Mouse (Mus musculus) neural tube, embryonic 14.5 days (tissue): ENCODE data around the gene Uvrag. TPM values are rescaled to one million over a fixed set of nuclear protein-coding genes. Genes with fewer than 3 reads are reported as not detected.

Experiments
- ATAC-seq: fragments of 200-750 bp; cut with Nextera tagmentation; 2 replicates; pipeline ENCODE4 v1.8.0; 2017; ENCODE audit warnings: low read depth, mild to moderate bottlenecking, moderate TSS enrichment, moderate library complexity
- H3K27ac ChIP-seq: fragments of 300-500 bp; sonication (generic); 2 replicates; pipeline ENCODE4 v1.5.1; 2014; ENCODE audit warnings: low read depth, mild to moderate bottlenecking, control low read depth, low read length, moderate library complexity, mixed read lengths
- H3K27me3 ChIP-seq: fragments of 300-500 bp; sonication (generic); 2 replicates; pipeline ENCODE4 v1.6.1; 2014; ENCODE audit warnings: low read length; ENCODE audit not compliant: control insufficient read depth, insufficient read depth
- H3K36me3 ChIP-seq: fragments of 300-500 bp; sonication (generic); 2 replicates; pipeline ENCODE4 v1.6.1; 2014; ENCODE audit warnings: low read length, mixed read lengths; ENCODE audit not compliant: control insufficient read depth, insufficient read depth
- H3K4me1 ChIP-seq: fragments of 300-500 bp; sonication (generic); 2 replicates; pipeline ENCODE4 v1.6.1; 2014; ENCODE audit warnings: low read length; ENCODE audit not compliant: control insufficient read depth, insufficient read depth
- H3K4me2 ChIP-seq: fragments of 300-500 bp; sonication (generic); 2 replicates; pipeline ENCODE4 v1.6.1; 2014; ENCODE audit warnings: mild to moderate bottlenecking, low read depth, low read length, control low read depth
- H3K4me3 ChIP-seq: fragments of 300-500 bp; sonication (generic); 2 replicates; pipeline ENCODE4 v1.5.1; 2014; ENCODE audit warnings: low read depth, low read length, control low read depth, mixed read lengths
- H3K9ac ChIP-seq: fragments of 300-500 bp; sonication (generic); replicated peaks from 2 replicates; pipeline ENCODE4 v1.6.1; 2014; ENCODE audit warnings: low read depth, mild to moderate bottlenecking, control low read depth, low read length, mixed read lengths
- H3K9me3 ChIP-seq: fragments of 300-500 bp; sonication (generic); 2 replicates; pipeline ENCODE4 v1.6.1; 2016; ENCODE audit warnings: low read length; ENCODE audit not compliant: control insufficient read depth
- WGBS: fragments of 180-500 bp; shearing (Covaris S2); extraction: QIAGEN DNeasy Blood & Tissue Kit; methylation state at CpG from one replicate; pipeline ENCODE4 v1.1.7; 2014; 5-methylcytosine and 5-hydroxymethylcytosine counted together
- polyA plus RNA-seq: library from polyadenylated mRNA; unstranded; fragments of >200 nt; fragmentation: Nextera tagmentation; extraction: Ambion mirVana; gene quantifications from 2 replicates; pipeline ENCODE4 v1.2.1, GENCODE M21; 2014

The Uvrag gene
- polyA plus RNA-seq, 1 experiment from 2014 or later, result 23.8 TPM

- peaks cover 4% of the 10 kb centered on the region for H3K27me3 ChIP-seq
- ATAC-seq, result no peak
- no peaks in the 10 kb centered on the region for H3K36me3 ChIP-seq
- no peak overlapping the region for H3K27ac ChIP-seq
- 0 out of 2 replicates have a peak, but pooled peaks cover 3% of the 10 kb centered on the region for H3K4me1 ChIP-seq
- H3K9me3 ChIP-seq, result no peaks in the 10 kb centered on the region
- no peak overlapping the region for H3K9ac ChIP-seq
- H3K4me2 ChIP-seq, result no peak overlapping the region
- no peak overlapping the region for H3K4me3 ChIP-seq
- WGBS, result 93% methylated on average over 1 of the region's 1 CpGs
These were observed 39.2 kb upstream of the Uvrag start for GRCm38 (mm10) chr7:99180162-99180561.

DNA sequence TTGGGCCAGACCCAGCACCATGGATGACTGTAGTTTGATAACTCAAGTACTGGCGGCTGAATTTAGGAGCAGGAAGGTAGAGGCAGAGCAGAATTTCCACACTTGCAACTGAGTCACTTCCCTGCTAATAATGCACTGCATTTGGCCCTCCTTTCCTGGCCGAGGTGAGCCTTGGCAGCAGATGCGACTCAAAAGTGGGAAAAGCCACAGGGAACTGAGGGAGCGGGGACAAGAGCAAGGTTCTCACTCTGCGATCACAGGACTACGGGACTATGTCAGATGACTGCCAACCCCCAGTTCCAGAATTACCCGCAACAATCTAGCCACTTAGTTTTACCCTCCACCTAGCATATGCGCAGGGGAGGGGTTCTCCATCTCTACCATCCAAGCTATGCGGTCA is 38.3 kb upstream of the Uvrag start:
- Histone ChIP-seq H3K27me3 (peaks cover 4% of the 10 kb centered on the region), H3K36me3 (no peaks in the 10 kb centered on the region), H3K4me3 (no peak overlapping the region), H3K4me1 (0 out of 2 replicates have a peak, but pooled peaks cover 3% of the 10 kb centered on the region), H3K4me2 (no peak overlapping the region), H3K27ac (no peak overlapping the region), H3K9me3 (no peaks in the 10 kb centered on the region), H3K9ac (no peak overlapping the region)
- no peak for ATAC-seq
- WGBS, result 92% methylated on average over 9 of the region's 9 CpGs

- no peaks in the 10 kb centered on the region for H3K9me3 ChIP-seq
- no peak overlapping the region for H3K4me3 ChIP-seq
- no peak overlapping the region for H3K27ac ChIP-seq
- H3K4me1 ChIP-seq, result 0 out of 2 replicates have a peak, but pooled peaks cover 3% of the 10 kb centered on the region
- peaks cover 2% of the 10 kb centered on the region; the same call in 1 of the 2 replicates for H3K27me3 ChIP-seq
- ATAC-seq, result no peak
- no peak overlapping the region for H3K9ac ChIP-seq
- H3K4me2 ChIP-seq, result no peak overlapping the region
- no peaks in the 10 kb centered on the region for H3K36me3 ChIP-seq
- WGBS, result 62% methylated on average over 5 of the region's 5 CpGs
These were observed 36.4 kb upstream of the Uvrag start for GRCm38 (mm10) chr7:99177386-99177785.

GRCm38 (mm10) chr7:99175666-99176065 is 34.7 kb upstream of the Uvrag start:
- Histone ChIP-seq H3K27ac (no peak overlapping the region), H3K9ac (no peak overlapping the region), H3K9me3 (no peaks in the 10 kb centered on the region), H3K4me2 (no peak overlapping the region), H3K27me3 (no peaks in the 10 kb centered on the region), H3K4me3 (no peak overlapping the region), H3K4me1 (no peaks in the 10 kb centered on the region), H3K36me3 (no peaks in the 10 kb centered on the region)
- ATAC-seq, result no peak
- WGBS, result 92% methylated on average over 9 of the region's 9 CpGs

DNA sequence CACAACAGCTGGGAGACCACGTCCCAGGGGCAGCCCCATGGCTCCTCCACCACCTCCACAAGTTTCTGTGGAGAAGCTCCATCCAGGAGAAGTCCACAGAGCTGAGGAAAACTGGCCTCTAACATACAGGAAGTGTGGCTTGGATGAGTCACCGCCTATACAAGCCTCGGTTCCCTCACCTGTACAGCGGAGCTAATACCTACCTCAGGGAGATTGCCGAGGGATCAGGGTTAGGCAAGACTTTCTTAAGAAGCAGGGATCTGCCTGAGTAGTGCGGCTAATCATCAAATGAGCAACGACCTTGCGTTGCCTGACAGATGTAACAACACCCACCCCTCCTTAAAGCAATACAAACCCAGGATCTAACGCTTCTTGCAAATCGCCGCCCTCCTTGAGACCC is 34.2 kb upstream of the Uvrag start:
- Histone ChIP-seq H3K4me1 (no peaks in the 10 kb centered on the region), H3K4me2 (no peak overlapping the region), H3K4me3 (no peak overlapping the region), H3K27me3 (no peaks in the 10 kb centered on the region), H3K27ac (no peak overlapping the region), H3K9ac (no peak overlapping the region), H3K36me3 (no peaks in the 10 kb centered on the region), H3K9me3 (no peaks in the 10 kb centered on the region)
- no peak for ATAC-seq
- WGBS, result 83% methylated on average over 11 of the region's 11 CpGs

- WGBS, result 83% methylated on average over 4 of the region's 4 CpGs
- Histone ChIP-seq H3K4me2 (no peak overlapping the region), H3K36me3 (no peaks in the 10 kb centered on the region)
These were observed 33.1 kb upstream of the Uvrag start for GRCm38 (mm10) chr7:99174006-99174405.

GRCm38 (mm10) chr7:99172898-99173297 is 32.0 kb upstream of the Uvrag start:
- Histone ChIP-seq H3K9ac (no peak overlapping the region), H3K4me1 (no peaks in the 10 kb centered on the region), H3K4me3 (no peak overlapping the region), H3K4me2 (no peak overlapping the region), H3K9me3 (no peaks in the 10 kb centered on the region), H3K36me3 (no peaks in the 10 kb centered on the region), H3K27me3 (no peaks in the 10 kb centered on the region), H3K27ac (no peak overlapping the region)
- WGBS, result 80% methylated on average over 6 of the region's 6 CpGs
- ATAC-seq, result no peak

More at GRCm38 (mm10) chr7:99174006-99174405, 33.1 kb upstream of the Uvrag start:
- Histone ChIP-seq H3K27ac (no peak overlapping the region), H3K27me3 (no peaks in the 10 kb centered on the region), H3K9me3 (no peaks in the 10 kb centered on the region), H3K9ac (no peak overlapping the region), H3K4me3 (no peak overlapping the region), H3K4me1 (no peaks in the 10 kb centered on the region)
- ATAC-seq, result no peak

DNA sequence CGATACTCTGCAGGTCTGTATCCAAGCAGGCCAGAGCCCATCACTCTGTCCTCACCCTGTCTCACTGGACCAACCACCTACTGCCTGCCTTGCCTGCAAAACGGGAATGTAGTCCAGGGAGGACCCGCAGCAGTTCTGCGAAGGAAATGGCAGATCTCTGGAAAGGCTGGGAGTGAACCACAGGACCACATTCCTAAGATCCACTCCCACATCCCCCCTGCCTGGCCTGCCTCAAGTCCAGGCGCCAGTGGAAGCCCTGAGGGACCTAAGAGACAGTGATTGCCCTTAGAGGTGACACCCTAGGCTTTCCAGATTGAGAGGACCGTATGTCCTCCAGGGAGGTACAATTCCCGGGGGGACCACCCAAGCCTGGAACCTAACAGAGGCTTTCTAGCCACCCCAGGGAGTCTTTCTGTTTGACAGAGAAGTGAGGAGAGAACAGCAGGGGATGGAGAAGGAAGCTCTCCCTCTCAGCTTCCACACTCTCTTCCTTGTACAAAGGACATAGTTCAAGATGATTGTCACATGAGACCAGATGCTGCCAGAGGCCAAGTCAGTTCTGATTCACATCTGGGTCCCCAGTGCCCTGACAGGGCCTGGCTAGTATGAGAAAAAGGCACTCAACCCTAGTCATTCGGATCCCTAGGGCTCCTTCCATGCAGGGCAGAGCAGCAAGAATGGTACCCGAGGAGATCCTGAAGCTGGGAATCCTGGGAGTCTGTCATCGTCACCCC is 31.0 kb upstream of the Uvrag start:
- 70% methylated on average over 10 of the region's 10 CpGs for WGBS

GRCm38 (mm10) chr7:99170519-99170918 is 29.6 kb upstream of the Uvrag start:
- Histone ChIP-seq H3K27me3 (no peaks in the 10 kb centered on the region), H3K9ac (no peak overlapping the region), H3K4me1 (no peaks in the 10 kb centered on the region), H3K36me3 (no peaks in the 10 kb centered on the region), H3K9me3 (no peaks in the 10 kb centered on the region), H3K27ac (no peak overlapping the region), H3K4me2 (no peak overlapping the region), H3K4me3 (no peak overlapping the region)
- WGBS, result 92% methylated on average over 6 of the region's 6 CpGs
- no peak for ATAC-seq

More for the DNA sequence above, 31.0 kb upstream of the Uvrag start:
- no peaks in the 10 kb centered on the region for H3K9me3 ChIP-seq
- no peak overlapping the region for H3K4me3 ChIP-seq
- no peak overlapping the region for H3K27ac ChIP-seq
- H3K9ac ChIP-seq, result no peak overlapping the region
- no peaks in the 10 kb centered on the region for H3K27me3 ChIP-seq
- no peak for ATAC-seq
- H3K36me3 ChIP-seq, result no peaks in the 10 kb centered on the region
- H3K4me1 ChIP-seq, result no peaks in the 10 kb centered on the region
- H3K4me2 ChIP-seq, result no peak overlapping the region
